Mouse (Mus musculus): ENCODE data around the gene Dclk3. TPM values are rescaled to one million over a fixed set of nuclear protein-coding genes. Genes with fewer than 3 reads are reported as not detected.

Gene Dclk3
- total and polyA plus RNA-seq, 2 experiments = 4.3 to 10.5 TPM

- Histone ChIP-seq H3K27ac (replicated peaks; ENCODE audit: insufficient read depth, low read depth, low read length) (no peak overlapping the region), H3K4me1 (ENCODE audit: control insufficient read depth, insufficient read depth, low read length) (no peaks in the 10 kb centered on the region), H3K79me2 (ENCODE audit: control insufficient read depth, insufficient read depth, low read length) (no peaks in the 10 kb centered on the region), H3K9ac (ENCODE audit: low read depth, low read length) (no peak overlapping the region), H3K36me3 (ENCODE audit: control insufficient read depth, insufficient read depth, low read length) (no peaks in the 10 kb centered on the region), H3K4me3 (ENCODE audit: insufficient read depth, low read depth, low read length) (no peak overlapping the region), H3K27me3 (ENCODE audit: control insufficient read depth, insufficient read depth, low read length) (no peaks in the 10 kb centered on the region)
- DNase-seq (ENCODE audit: extremely low read depth, low read depth, low spot score) = no peak
- TF ChIP-seq POLR2A (IDR thresholded peaks at IDR 0.05; ENCODE audit: extremely low read depth, insufficient read depth, low read length) = no peak
- WGBS = 86% methylated on average over 15 of the region's 15 CpGs
Measured at GRCm38 (mm10) chr9:111514586-111515473, 75.9 kb downstream of the Dclk3 start.

- no peak overlapping the region for H3K9ac ChIP-seq (ENCODE audit: low read depth, low read length)
- H3K4me3 ChIP-seq (ENCODE audit: insufficient read depth, low read depth, low read length) = no peak overlapping the region
- no peak overlapping the region for H3K27ac ChIP-seq (replicated peaks; ENCODE audit: insufficient read depth, low read depth, low read length)
- H3K36me3 ChIP-seq (ENCODE audit: control insufficient read depth, insufficient read depth, low read length) = no peaks in the 10 kb centered on the region
- no peaks in the 10 kb centered on the region for H3K4me1 ChIP-seq (ENCODE audit: control insufficient read depth, insufficient read depth, low read length)
- 77% methylated on average over 3 of the region's 3 CpGs for WGBS
- H3K79me2 ChIP-seq (ENCODE audit: control insufficient read depth, insufficient read depth, low read length) = no peaks in the 10 kb centered on the region
- DNase-seq (ENCODE audit: extremely low read depth, low read depth, low spot score) = no peak
- no peaks in the 10 kb centered on the region for H3K27me3 ChIP-seq (ENCODE audit: control insufficient read depth, insufficient read depth, low read length)
- TF ChIP-seq CTCF (IDR thresholded peaks at IDR 0.05; ENCODE audit: low read depth, low read length) (no peak), POLR2A (IDR thresholded peaks at IDR 0.05; ENCODE audit: extremely low read depth, insufficient read depth, low read length) (no peak)
Measured at GRCm38 (mm10) chr9:111515536-111515935, 76.7 kb downstream of the Dclk3 start.

DNA sequence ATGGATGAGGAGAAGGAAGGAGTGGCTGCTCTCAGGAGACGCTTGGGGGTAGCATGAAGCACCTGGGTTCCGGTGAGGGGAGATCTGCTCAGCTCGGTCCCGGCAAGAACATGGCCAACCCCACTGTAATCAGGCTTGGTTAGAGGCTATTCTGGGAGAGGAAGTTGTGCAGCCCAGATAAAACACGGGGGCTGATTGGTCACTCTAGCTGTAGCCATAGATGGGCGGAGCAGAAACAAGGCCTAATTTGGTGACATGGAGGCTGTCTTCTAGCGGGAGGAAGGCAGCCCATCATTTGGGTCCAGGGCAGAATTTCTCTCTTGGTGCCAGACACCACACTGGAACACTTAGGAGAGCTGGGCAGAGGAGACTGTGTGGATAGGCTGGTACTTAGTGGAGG is 83.3 kb downstream of the Dclk3 start:
- no peaks in the 10 kb centered on the region for H3K27me3 ChIP-seq (ENCODE audit: control insufficient read depth, insufficient read depth, low read length)
- H3K9ac ChIP-seq (ENCODE audit: low read depth, low read length) = no peak overlapping the region
- TF ChIP-seq CTCF (IDR thresholded peaks at IDR 0.05; ENCODE audit: low read depth, low read length) (no peak), POLR2A (IDR thresholded peaks at IDR 0.05; ENCODE audit: extremely low read depth, insufficient read depth, low read length) (no peak)
- no peak overlapping the region for H3K27ac ChIP-seq (replicated peaks; ENCODE audit: insufficient read depth, low read depth, low read length)
- no peaks in the 10 kb centered on the region for H3K79me2 ChIP-seq (ENCODE audit: control insufficient read depth, insufficient read depth, low read length)
- no peak for DNase-seq (ENCODE audit: extremely low read depth, low read depth, low spot score)
- H3K4me3 ChIP-seq (ENCODE audit: insufficient read depth, low read depth, low read length) = no peak overlapping the region
- WGBS = 88% methylated on average over 7 of the region's 7 CpGs
- no peaks in the 10 kb centered on the region for H3K36me3 ChIP-seq (ENCODE audit: control insufficient read depth, insufficient read depth, low read length)
- H3K4me1 ChIP-seq (ENCODE audit: control insufficient read depth, insufficient read depth, low read length) = no peaks in the 10 kb centered on the region

- DNase-seq (ENCODE audit: extremely low read depth, low read depth, low spot score) = no peak
- Histone ChIP-seq H3K27me3 (ENCODE audit: control insufficient read depth, insufficient read depth, low read length) (no peaks in the 10 kb centered on the region), H3K36me3 (ENCODE audit: control insufficient read depth, insufficient read depth, low read length) (no peaks in the 10 kb centered on the region), H3K79me2 (ENCODE audit: control insufficient read depth, insufficient read depth, low read length) (no peaks in the 10 kb centered on the region), H3K4me1 (ENCODE audit: control insufficient read depth, insufficient read depth, low read length) (no peaks in the 10 kb centered on the region), H3K27ac (replicated peaks; ENCODE audit: insufficient read depth, low read depth, low read length) (no peak overlapping the region), H3K4me3 (ENCODE audit: insufficient read depth, low read depth, low read length) (no peak overlapping the region), H3K9ac (ENCODE audit: low read depth, low read length) (no peak overlapping the region)
- WGBS = 89% methylated on average over 11 of the region's 11 CpGs
- no peak for TF ChIP-seq POLR2A (IDR thresholded peaks at IDR 0.05; ENCODE audit: extremely low read depth, insufficient read depth, low read length)
- TF ChIP-seq CTCF (IDR thresholded peaks at IDR 0.05; ENCODE audit: low read depth, low read length) = no peak
Measured at GRCm38 (mm10) chr9:111523111-111523510, 84.2 kb downstream of the Dclk3 start.

- TF ChIP-seq POLR2A (IDR thresholded peaks at IDR 0.05; ENCODE audit: extremely low read depth, insufficient read depth, low read length) (no peak), CTCF (IDR thresholded peaks at IDR 0.05; ENCODE audit: low read depth, low read length) (no peak)
- WGBS = 95% methylated on average over 3 of the region's 3 CpGs
- Histone ChIP-seq H3K4me1 (ENCODE audit: control insufficient read depth, insufficient read depth, low read length) (no peaks in the 10 kb centered on the region), H3K79me2 (ENCODE audit: control insufficient read depth, insufficient read depth, low read length) (no peaks in the 10 kb centered on the region), H3K36me3 (ENCODE audit: control insufficient read depth, insufficient read depth, low read length) (no peaks in the 10 kb centered on the region), H3K9ac (ENCODE audit: low read depth, low read length) (no peak overlapping the region), H3K4me3 (ENCODE audit: insufficient read depth, low read depth, low read length) (no peak overlapping the region), H3K27ac (replicated peaks; ENCODE audit: insufficient read depth, low read depth, low read length) (no peak overlapping the region), H3K27me3 (ENCODE audit: control insufficient read depth, insufficient read depth, low read length) (no peaks in the 10 kb centered on the region)
- no peak for DNase-seq (ENCODE audit: extremely low read depth, low read depth, low spot score)
Measured at GRCm38 (mm10) chr9:111523871-111524270, 85.0 kb downstream of the Dclk3 start.

DNA sequence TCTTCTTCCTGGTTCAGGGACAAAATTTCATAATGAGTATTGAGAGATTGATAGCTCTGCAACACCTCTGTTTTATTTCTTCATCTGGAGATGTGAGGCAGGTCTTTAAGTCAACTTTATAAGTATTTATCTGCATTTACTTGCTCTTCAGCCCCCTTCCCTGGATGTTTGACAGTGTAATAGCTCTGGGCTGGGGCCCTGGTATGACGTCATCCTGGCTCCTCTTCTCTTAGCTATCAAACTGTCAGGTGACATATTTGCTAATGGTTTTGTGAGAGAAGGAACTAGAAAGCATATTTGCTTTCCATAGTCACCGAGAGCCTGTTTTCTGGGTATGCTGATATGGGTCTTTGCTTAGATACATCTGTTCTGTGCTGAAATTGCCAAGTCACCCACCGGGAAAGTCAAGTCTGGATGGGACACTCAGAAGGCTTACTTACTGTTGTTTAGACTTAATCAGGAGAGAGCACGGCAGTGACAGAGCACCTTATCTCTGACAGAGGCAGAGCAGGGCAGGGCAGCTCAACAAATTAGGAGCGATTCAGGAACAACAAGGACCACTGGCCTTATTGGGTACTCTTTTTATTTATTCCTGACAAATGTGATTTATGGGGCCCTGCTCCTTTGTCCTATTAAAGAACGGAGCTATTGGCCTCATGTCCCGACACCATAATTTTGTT is 96.0 kb downstream of the Dclk3 start:
- WGBS = 40% methylated on average over 7 of the region's 7 CpGs

More for the DNA sequence above, 96.0 kb downstream of the Dclk3 start:
- H3K9ac ChIP-seq (ENCODE audit: low read depth, low read length) = no peak overlapping the region
- H3K27ac ChIP-seq (replicated peaks; ENCODE audit: insufficient read depth, low read depth, low read length) = no peak overlapping the region
- no peak for DNase-seq (ENCODE audit: extremely low read depth, low read depth, low spot score)
- no peak for TF ChIP-seq POLR2A (IDR thresholded peaks at IDR 0.05; ENCODE audit: extremely low read depth, insufficient read depth, low read length)
- no peak for TF ChIP-seq CTCF (IDR thresholded peaks at IDR 0.05; ENCODE audit: low read depth, low read length)
- H3K27me3 ChIP-seq (ENCODE audit: control insufficient read depth, insufficient read depth, low read length) = no peaks in the 10 kb centered on the region
- no peaks in the 10 kb centered on the region for H3K4me1 ChIP-seq (ENCODE audit: control insufficient read depth, insufficient read depth, low read length)
- H3K4me3 ChIP-seq (ENCODE audit: insufficient read depth, low read depth, low read length) = no peak overlapping the region
- H3K36me3 ChIP-seq (ENCODE audit: control insufficient read depth, insufficient read depth, low read length) = no peaks in the 10 kb centered on the region
- no peaks in the 10 kb centered on the region for H3K79me2 ChIP-seq (ENCODE audit: control insufficient read depth, insufficient read depth, low read length)

Data from liver, adult 2 months (tissue).